10 mouse cellular contexts compared by ENCODE assay signal in the genomic region with DNA sequence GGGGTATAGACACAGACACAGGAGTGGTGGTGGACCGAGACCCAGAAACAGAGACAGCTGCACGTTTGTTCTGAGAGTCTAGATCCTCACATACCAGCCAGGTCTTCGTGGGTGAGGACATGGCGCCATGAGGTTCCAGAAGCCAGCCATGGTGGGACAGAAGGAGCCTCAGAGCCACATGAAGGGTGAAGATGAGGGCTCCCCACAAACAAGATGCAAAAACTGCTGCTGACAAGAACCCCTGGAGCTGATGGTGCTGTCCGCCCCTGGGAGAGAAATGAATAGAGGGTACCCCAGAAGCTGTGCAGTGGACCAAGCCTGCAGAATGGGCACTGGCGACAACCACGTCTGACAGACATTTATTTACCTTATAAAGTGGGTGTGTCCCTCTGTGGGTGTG. TPM values are rescaled to one million over a fixed set of nuclear protein-coding genes. Genes with fewer than 3 reads are reported as not detected.
A peak's percentile ranks its signal among the peaks of the same experiment; 100 is the strongest.
DNase-seq lines count a peak whose midpoint lies in the region; ATAC-seq and TF ChIP-seq lines count a peak whose summit lies in the region.
"Had no signal": no experiment of that assay in that cellular context is flagged by ENCODE, and none has a peak within 500 bp of the region (broad histone marks: within the 10 kb centered on the region; RNA-seq: fewer than 3 reads in every experiment).

No protein-coding gene starts in this region.

- H3K27ac ChIP-seq in gastrocnemius, adult 2 months = peak overlapping the region; percentile 69; the same call in 1 of the 2 replicates
- peak overlapping the region; percentile 76; the same call in 1 of the 2 replicates for H3K27ac ChIP-seq in neural tube, embryonic 11.5 days (ENCODE audit: low read depth, low read length)
- no peak overlapping the region for H3K27ac ChIP-seq in liver, embryonic 13.5 days
- H3K27ac ChIP-seq in stomach, postnatal 0 days (replicated peaks) = no peak overlapping the region; the same call in 1 of the 2 replicates
- H3K27ac ChIP-seq: macrophage had no signal

- peak overlapping the region; percentile 69 for H3K4me2 ChIP-seq in neural tube, embryonic 11.5 days (ENCODE audit: low read depth)
- peak overlapping the region; percentile 78 for H3K4me2 ChIP-seq in liver, embryonic 13.5 days
- H3K4me2 ChIP-seq in stomach, postnatal 0 days (replicated peaks; ENCODE audit: low read depth) = peak overlapping the region; percentile 81

- no peak for TF ChIP-seq CTCF in gastrocnemius, adult 2 months (IDR thresholded peaks at IDR 0.05)
- no peak for TF ChIP-seq CTCF in stomach, postnatal 0 days (IDR thresholded peaks at IDR 0.05; ENCODE audit: low read depth)

- no peaks in the 10 kb centered on the region for H3K27me3 ChIP-seq in neural tube, embryonic 11.5 days (ENCODE audit: control insufficient read depth, insufficient read depth, low read length)
- H3K27me3 ChIP-seq in liver, embryonic 13.5 days = peaks cover 6% of the 10 kb centered on the region; the same call in 1 of the 2 replicates
- no peaks in the 10 kb centered on the region for H3K27me3 ChIP-seq in stomach, postnatal 0 days (ENCODE audit: control insufficient read depth, insufficient read depth, low read length)

- no peak for ATAC-seq in neural tube, embryonic 11.5 days (ENCODE audit: insufficient read depth, low FRiP score, low TSS enrichment)
- ATAC-seq in liver, embryonic 13.5 days (ENCODE audit: low read depth) = no peak
- no peak for ATAC-seq in stomach, postnatal 0 days (ENCODE audit: low FRiP score, low TSS enrichment)
- no peak for ATAC-seq in CD4-positive, CD25-positive, alpha-beta regulatory T cell, adult 4 months

- WGBS in neural tube, embryonic 11.5 days = 74% methylated on average over 7 of the region's 7 CpGs
- 58% methylated on average over 7 of the region's 7 CpGs for WGBS in liver, embryonic 13.5 days (ENCODE audit: insufficient replicate concordance)
- WGBS in stomach, postnatal 0 days = 43% methylated on average over 7 of the region's 7 CpGs

- no peak for DNase-seq in gastrocnemius, adult 2 months
- no peak for DNase-seq in gastrocnemius, postnatal 25 days
- DNase-seq in neural tube, embryonic 11.5 days (ENCODE audit: low spot score) = no peak
- no peak for DNase-seq in neural tube, embryonic 10.5 days (ENCODE audit: extremely low spot score, low spot score)
- DNase-seq in liver, embryonic 13.5 days = no peak
- no peak for DNase-seq in stomach, postnatal 0 days (ENCODE audit: low spot score)
- DNase-seq in left cerebral cortex, postnatal 10 days (ENCODE audit: extremely low spot score in 1 of 2, low spot score in 2 of 2) = no peak
- DNase-seq: gastrocnemius, postnatal 36 days had no signal

- H3K9me3 ChIP-seq in neural tube, embryonic 11.5 days (ENCODE audit: control insufficient read depth, low read length) = no peaks in the 10 kb centered on the region
- H3K9me3 ChIP-seq in liver, embryonic 13.5 days (replicated peaks) = no peaks in the 10 kb centered on the region
- H3K9me3 ChIP-seq in stomach, postnatal 0 days (ENCODE audit: control insufficient read depth, low read length) = no peaks in the 10 kb centered on the region

- H3K4me3 ChIP-seq in gastrocnemius, adult 2 months = peak overlapping the region; percentile 82; the same call in 1 of the 2 replicates
- peak overlapping the region; percentile 49 for H3K4me3 ChIP-seq in neural tube, embryonic 11.5 days (ENCODE audit: low read depth, low read length)
- H3K4me3 ChIP-seq in liver, embryonic 13.5 days (replicated peaks) = peak overlapping the region; percentile 56; the same call in 1 of the 2 replicates
- no peak overlapping the region for H3K4me3 ChIP-seq in stomach, postnatal 0 days (ENCODE audit: low read depth, low read length)

- peaks cover 4% of the 10 kb centered on the region; the same call in 1 of the 2 replicates for H3K36me3 ChIP-seq in neural tube, embryonic 11.5 days (ENCODE audit: control insufficient read depth, insufficient read depth, low read length)
- H3K36me3 ChIP-seq in liver, embryonic 13.5 days = peaks cover 8% of the 10 kb centered on the region
- H3K36me3 ChIP-seq in stomach, postnatal 0 days (ENCODE audit: control insufficient read depth, insufficient read depth, low read length) = 0 out of 2 replicates have a peak, but pooled peaks cover 2% of the 10 kb centered on the region

- intact Hi-C loops in gastrocnemius, adult 2 months (cut with DNase I) = no loop called here
- intact Hi-C loops in left cerebral cortex, postnatal 10 days (cut with DNase I) = loop anchor here (5.0 kb wide), 1 partner anchor 39 kb away; no protein-coding TSS in a partner anchor

- peaks cover 17% of the 10 kb centered on the region for H3K4me1 ChIP-seq in neural tube, embryonic 11.5 days (ENCODE audit: control insufficient read depth, insufficient read depth, low read length)
- H3K4me1 ChIP-seq in liver, embryonic 13.5 days (replicated peaks) = peaks cover 62% of the 10 kb centered on the region
- no peaks in the 10 kb centered on the region for H3K4me1 ChIP-seq in stomach, postnatal 0 days (replicated peaks; ENCODE audit: control insufficient read depth, insufficient read depth)

- peak overlapping the region; percentile 67 for H3K9ac ChIP-seq in neural tube, embryonic 11.5 days (ENCODE audit: low read length)
- H3K9ac ChIP-seq in liver, embryonic 13.5 days = no peak overlapping the region
- no peak overlapping the region; the same call in 1 of the 2 replicates for H3K9ac ChIP-seq in stomach, postnatal 0 days (ENCODE audit: low read length)

- no peak for TF ChIP-seq EP300 in stomach, postnatal 0 days (optimal IDR thresholded peaks at IDR 0.05)

RNA-seq across cellular contexts. Expression of gene Cpt1c, which starts 3.5 kb away (rescaled TPM):
- total RNA-seq in gastrocnemius, adult 2 months (2021) = 1 to 10 TPM in 1 of 2 experiments, under 1 TPM in 1; 0.92 to 2.3 TPM
- total RNA-seq in gastrocnemius, postnatal 25 days (2021) = 1 to 10 TPM; 1.6 to 2.0 TPM
- polyA plus RNA-seq in neural tube, embryonic 11.5 days (2014; fragmentation: Nextera tagmentation; extraction: Ambion mirVana) = 22.0 and 25.2 TPM in 2 replicates
- polyA plus RNA-seq in liver, embryonic 13.5 days (2015; fragmentation: Nextera tagmentation; extraction: Ambion mirVana) = 1.9 and 2.3 TPM in 2 replicates
- 5.6 and 7.3 TPM in 2 replicates for polyA plus RNA-seq in stomach, postnatal 0 days (2015; fragmentation: Nextera tagmentation; extraction: Ambion mirVana)
- total RNA-seq in left cerebral cortex, postnatal 10 days (2021) = 10 to 100 TPM; 93.4 to 95.5 TPM
- under 1 TPM; 0.36 to 0.92 TPM for polyA plus RNA-seq in CD4-positive, CD25-positive, alpha-beta regulatory T cell, adult 4 months (2017; shearing (Covaris generic))
- polyA plus RNA-seq: macrophage had no signal

RNA-seq across cellular contexts. Expression of gene Prmt1, which starts 15.2 kb away (rescaled TPM):
- total RNA-seq in gastrocnemius, adult 2 months (2021) = 100 to 1,000 TPM; 126 to 136 TPM
- 100 to 1,000 TPM; 119 to 142 TPM for total RNA-seq in gastrocnemius, postnatal 25 days (2021)
- polyA plus RNA-seq in neural tube, embryonic 11.5 days (2014; fragmentation: Nextera tagmentation; extraction: Ambion mirVana) = 304 and 319 TPM in 2 replicates
- polyA plus RNA-seq in liver, embryonic 13.5 days (2015; fragmentation: Nextera tagmentation; extraction: Ambion mirVana) = 214 and 220 TPM in 2 replicates
- 181 and 185 TPM in 2 replicates for polyA plus RNA-seq in stomach, postnatal 0 days (2015; fragmentation: Nextera tagmentation; extraction: Ambion mirVana)
- 100 to 1,000 TPM; 253 to 257 TPM for total RNA-seq in left cerebral cortex, postnatal 10 days (2021)
- polyA plus RNA-seq in CD4-positive, CD25-positive, alpha-beta regulatory T cell, adult 4 months (2017; shearing (Covaris generic)) = 100 to 1,000 TPM in 1 of 2 experiments, 10 to 100 TPM in 1; 39.7 to 114 TPM

RNA-seq across cellular contexts. Expression of gene Irf3, which starts 26.3 kb away (rescaled TPM):
- total RNA-seq in gastrocnemius, adult 2 months (2021) = 10 to 100 TPM; 18.4 to 18.9 TPM
- total RNA-seq in gastrocnemius, postnatal 25 days (2021) = 10 to 100 TPM; 16.1 to 20.9 TPM
- 67.1 and 72.3 TPM in 2 replicates for polyA plus RNA-seq in neural tube, embryonic 11.5 days (2014; fragmentation: Nextera tagmentation; extraction: Ambion mirVana)
- 41.0 and 42.4 TPM in 2 replicates for polyA plus RNA-seq in liver, embryonic 13.5 days (2015; fragmentation: Nextera tagmentation; extraction: Ambion mirVana)
- 55.7 and 59.8 TPM in 2 replicates for polyA plus RNA-seq in stomach, postnatal 0 days (2015; fragmentation: Nextera tagmentation; extraction: Ambion mirVana)
- 10 to 100 TPM; 25.5 to 32.2 TPM for total RNA-seq in left cerebral cortex, postnatal 10 days (2021)
- 100 to 1,000 TPM; 117 to 147 TPM for polyA plus RNA-seq in CD4-positive, CD25-positive, alpha-beta regulatory T cell, adult 4 months (2017; shearing (Covaris generic))

RNA-seq across cellular contexts. Expression of gene Bcl2l12, which starts 27.4 kb away (rescaled TPM):
- 1 to 10 TPM; 7.6 to 9.7 TPM for total RNA-seq in gastrocnemius, adult 2 months (2021)
- 1 to 10 TPM; 7.4 to 9.6 TPM for total RNA-seq in gastrocnemius, postnatal 25 days (2021)
- 51.6 and 52.9 TPM in 2 replicates for polyA plus RNA-seq in neural tube, embryonic 11.5 days (2014; fragmentation: Nextera tagmentation; extraction: Ambion mirVana)
- polyA plus RNA-seq in liver, embryonic 13.5 days (2015; fragmentation: Nextera tagmentation; extraction: Ambion mirVana) = 18.2 and 20.1 TPM in 2 replicates
- polyA plus RNA-seq in stomach, postnatal 0 days (2015; fragmentation: Nextera tagmentation; extraction: Ambion mirVana) = 23.0 and 23.4 TPM in 2 replicates
- total RNA-seq in left cerebral cortex, postnatal 10 days (2021) = 1 to 10 TPM; 3.8 to 5.1 TPM
- polyA plus RNA-seq in CD4-positive, CD25-positive, alpha-beta regulatory T cell, adult 4 months (2017; shearing (Covaris generic)) = 10 to 100 TPM; 23.6 to 30.1 TPM

RNA-seq across cellular contexts. Expression of gene Tsks, which starts 28.1 kb away (rescaled TPM):
- total RNA-seq in gastrocnemius, adult 2 months (2021) = not detected
- total RNA-seq in gastrocnemius, postnatal 25 days (2021) = not detected
- 0.27 TPM in 1 of 2 replicates, not detected in the other for polyA plus RNA-seq in neural tube, embryonic 11.5 days (2014; fragmentation: Nextera tagmentation; extraction: Ambion mirVana)
- 0.07 and 0.22 TPM in 2 replicates for polyA plus RNA-seq in liver, embryonic 13.5 days (2015; fragmentation: Nextera tagmentation; extraction: Ambion mirVana)
- polyA plus RNA-seq in stomach, postnatal 0 days (2015; fragmentation: Nextera tagmentation; extraction: Ambion mirVana) = 0.08 TPM in 1 of 2 replicates, not detected in the other
- total RNA-seq in left cerebral cortex, postnatal 10 days (2021) = 1 to 10 TPM; 1.0 to 1.7 TPM
- polyA plus RNA-seq in CD4-positive, CD25-positive, alpha-beta regulatory T cell, adult 4 months (2017; shearing (Covaris generic)) = not detected
- total RNA-seq: gastrocnemius, postnatal 36 days had no signal
- polyA plus RNA-seq: macrophage had no signal

Comparison
In these comparisons a context has a peak if more than half of its experiments do, and no peak if none do; other contexts are left out.
1. H3K27ac ChIP-seq: peak in gastrocnemius, adult 2 months (single experiment) and neural tube, embryonic 11.5 days (single experiment); none in liver, embryonic 13.5 days (single experiment) and stomach, postnatal 0 days (single experiment).
2. Peak in every context shown above with its lines, with median percentiles within 50 percentile points of each other: H3K4me2 ChIP-seq.